Mouse (Mus musculus) liver, adult (tissue): ENCODE data around the gene Wnt3a.

ENCODE experiments used
- GATA4 ChIP-seq: IDR thresholded peaks from 2 replicates; pipeline ENCODE4 v1.6.1; 2014; ENCODE audit warnings: mild to moderate bottlenecking, low read length; ENCODE audit not compliant: insufficient replicate concordance

The Wnt3a gene

DNA sequence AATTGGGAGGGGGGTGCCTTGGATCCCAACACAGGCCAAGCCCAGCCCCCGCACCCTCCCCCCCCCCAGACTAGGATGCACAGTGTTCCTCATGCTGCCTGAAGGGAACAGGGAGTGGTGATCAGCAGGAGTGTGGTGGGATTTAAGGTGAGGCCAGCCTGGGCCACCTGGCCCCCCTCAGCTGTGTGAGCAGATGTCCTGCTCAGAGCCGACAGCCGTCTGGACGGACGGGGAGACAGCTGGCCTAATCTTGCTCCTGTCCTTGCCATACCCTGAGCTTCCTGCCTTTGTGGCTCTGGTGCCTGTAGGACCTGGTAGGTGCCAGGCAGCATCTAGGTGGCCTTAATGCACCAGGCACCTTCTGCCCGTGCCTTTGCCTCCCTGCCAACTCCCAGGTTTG is 21.5 kb upstream of the Wnt3a start:
- TF ChIP-seq GATA4: no peak

DNA sequence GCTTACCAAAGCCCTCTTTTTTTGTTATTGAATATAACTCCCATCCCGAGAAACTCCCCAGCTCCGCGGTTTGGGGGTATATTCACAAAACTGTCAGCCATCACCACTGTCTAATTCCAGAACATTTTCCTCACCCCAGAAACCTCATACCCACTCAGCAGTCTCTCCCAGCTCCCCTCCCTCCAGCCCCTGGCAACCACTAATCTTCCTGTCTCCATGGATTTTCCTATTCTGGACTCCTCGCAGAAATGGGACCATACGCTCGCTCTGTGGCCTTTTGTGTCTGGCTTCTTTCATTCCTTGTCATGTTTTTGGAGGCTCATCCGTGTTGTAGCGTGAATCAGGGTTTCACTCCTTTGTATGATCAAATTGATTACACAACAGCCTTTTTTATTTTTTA is 19.4 kb upstream of the Wnt3a start:
- TF ChIP-seq GATA4: no peak

DNA sequence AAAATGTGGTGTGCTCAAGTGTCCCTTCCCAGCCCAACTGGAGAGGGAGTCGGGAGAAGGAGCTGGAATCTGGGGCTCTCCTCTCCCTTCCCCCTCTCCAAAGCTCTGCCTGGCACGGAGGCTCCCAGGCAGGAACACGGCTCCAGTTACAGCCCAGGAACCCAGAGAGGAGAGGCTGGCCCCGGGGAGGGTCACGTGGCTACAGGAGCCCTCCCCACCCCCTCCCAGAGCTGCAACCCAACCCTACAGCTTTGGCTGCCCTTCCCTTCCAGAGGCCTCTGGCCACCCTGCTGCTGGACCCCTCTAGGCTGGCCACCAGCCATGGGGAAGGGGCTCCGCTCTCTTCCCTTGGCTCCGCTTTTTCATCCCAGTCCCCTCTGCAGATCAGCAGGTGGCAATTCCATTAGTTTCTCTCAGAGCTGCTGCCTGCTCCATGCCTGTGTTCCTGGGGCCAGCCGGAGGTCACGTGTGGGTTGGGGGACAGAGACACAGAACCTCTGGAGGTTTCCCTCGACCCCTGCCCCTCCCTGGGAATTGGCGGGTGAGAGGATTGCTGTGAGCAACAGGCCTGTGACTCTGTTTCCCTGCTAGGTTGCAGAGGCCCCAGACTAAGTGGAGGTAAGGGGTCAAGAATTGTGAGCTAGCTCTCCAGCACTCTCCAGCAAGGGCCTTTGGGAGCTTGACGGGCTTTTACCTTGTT is 18.7 kb upstream of the Wnt3a start:
- no peak for TF ChIP-seq GATA4

DNA sequence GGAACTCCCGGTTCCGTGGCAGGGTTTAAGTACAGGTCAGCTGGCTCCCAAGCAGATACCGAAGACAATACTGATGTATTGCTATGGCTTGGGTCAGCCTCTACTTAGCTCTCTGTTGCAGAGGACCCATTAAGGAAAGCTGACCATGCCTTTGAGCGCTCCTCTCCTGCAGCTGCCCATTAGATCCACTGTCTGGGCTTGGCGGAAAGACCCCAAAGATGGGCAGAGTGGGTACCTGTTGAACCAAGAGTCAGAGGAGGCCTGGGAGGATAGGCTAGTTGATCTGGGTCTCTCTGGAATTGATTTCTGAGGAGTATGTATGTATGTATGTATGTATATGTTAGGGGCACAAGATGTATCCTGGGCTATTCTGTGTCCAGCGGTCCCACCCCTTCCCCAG is 18.1 kb upstream of the Wnt3a start:
- TF ChIP-seq GATA4: no peak

DNA sequence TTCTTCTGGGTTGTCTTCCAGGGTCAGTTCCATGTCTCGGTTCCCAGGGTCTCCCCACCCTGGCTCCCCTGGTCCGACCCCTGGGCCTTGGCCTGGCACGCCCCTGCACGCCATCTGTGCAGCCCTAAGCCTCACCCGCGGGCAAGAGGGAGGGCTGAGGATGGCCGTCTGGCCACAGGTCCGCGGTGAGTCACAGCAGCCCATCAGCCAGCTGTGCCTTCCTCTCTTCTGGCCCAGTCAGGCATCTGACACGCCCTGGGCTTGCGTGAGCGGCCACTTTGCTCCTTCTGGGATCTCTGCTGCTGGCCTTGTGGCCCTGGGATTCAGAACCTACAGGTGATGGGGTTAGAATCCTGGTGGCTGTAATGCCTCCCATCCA is 17.6 kb upstream of the Wnt3a start:
- TF ChIP-seq GATA4: no peak

DNA sequence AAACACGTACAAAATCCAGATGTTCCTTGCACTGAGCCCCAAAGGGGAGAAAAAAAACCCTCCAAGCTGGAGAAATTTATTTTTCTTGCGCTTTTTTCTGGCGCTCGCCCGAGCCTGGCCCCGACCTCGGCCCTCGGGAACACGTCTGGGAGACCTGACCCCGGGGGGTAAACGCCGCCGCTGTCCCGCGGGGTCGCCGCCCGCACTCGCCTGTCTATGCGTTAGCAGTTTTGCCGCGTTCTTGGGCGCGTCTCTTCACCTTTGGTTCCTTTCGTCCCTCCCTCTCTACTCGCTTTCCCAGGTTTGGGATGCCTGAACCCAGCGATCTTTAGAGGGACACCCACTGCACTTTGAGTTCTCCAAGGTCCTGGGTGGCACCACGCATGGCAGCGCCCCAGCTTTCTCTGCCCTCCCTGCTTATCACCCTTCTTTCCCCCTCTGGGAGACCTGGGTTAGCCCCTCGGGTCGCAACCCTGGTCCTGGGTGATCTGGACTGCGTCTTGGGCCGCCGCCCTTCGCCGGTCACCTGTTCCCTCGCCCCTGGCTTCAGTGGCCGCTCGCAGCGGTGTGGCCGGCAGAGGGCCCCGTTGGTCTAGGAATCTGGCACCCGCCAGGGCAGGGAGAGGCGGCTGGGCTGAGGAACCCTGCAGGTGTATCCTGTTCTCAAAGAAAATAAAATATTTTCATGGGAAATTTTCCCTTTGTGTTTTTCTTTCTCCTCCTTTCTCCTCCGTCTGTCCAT is 17.0 kb upstream of the Wnt3a start:
- TF ChIP-seq GATA4: no peak

DNA sequence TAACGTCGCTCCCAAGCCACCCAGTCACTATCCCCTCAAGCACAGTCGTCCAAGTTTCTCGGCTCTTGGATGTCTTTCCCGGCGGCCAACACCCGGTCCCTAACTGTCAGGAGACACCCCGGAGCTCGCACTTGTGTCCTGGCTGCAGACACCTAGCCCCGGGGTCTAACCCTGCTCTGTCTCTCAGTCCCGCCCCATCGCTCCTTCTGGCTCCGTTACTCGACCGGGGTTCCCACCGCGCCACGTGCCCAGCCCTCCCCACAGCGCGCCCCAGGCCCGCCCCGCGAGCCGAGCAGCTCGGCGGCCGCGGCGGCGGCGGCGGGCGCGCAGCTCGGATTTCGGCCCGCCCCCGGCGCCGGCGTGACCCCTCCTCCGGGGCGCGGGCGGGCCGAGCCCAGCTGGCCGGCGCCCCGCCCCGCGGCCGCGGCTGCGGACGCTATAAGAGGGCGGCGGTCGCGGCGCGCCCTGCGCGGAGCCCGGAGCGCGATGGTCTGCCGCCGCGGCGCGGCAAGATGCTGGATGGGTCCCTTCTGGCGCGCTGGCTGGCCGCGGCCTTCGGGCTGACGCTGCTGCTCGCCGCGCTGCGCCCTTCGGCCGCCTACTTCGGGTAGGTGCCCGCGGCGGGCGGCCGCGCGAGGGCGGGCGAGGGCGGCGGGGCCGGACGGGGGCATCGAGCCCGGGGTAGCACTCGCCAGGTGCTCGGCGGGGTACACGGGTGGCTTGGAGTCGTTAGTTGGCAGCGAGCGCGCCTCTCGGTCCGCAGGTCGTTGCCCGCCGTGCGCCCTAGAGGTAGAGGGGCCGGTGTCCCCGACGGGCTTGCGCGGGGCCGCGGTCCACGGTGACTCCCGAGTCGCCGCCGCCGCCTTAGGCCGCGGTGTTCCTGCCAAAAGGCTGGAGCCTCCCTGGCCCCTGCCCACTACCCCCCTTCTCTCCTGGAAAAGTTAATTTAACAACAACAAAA is 16.2 kb upstream of the Wnt3a start, which contains the start of gene Wnt9a:
Gene Wnt9a, plus strand, starts transcription at position 468 of the 961 bp plus-strand sequence.
- TF ChIP-seq GATA4: no peak

DNA sequence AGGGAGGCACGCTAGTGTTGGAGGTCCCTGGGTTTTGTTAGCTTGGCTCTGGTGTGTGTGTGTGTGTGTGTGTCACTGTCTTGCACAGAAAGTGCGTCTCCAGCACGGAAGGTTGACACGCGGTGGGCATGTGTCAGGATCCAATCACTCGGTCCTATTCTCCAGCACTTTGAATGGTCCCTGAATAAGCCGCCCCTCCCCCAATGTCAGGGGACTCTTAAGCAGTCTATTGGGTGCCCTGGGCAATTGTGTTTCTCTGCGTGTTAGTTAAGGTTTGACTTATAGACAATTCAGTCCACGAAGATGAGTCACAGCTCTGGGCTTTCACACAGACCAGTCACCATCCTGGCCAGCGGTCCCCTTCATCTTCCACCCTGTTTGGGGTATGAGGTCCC is 15.3 kb upstream of the Wnt3a start:
- TF ChIP-seq GATA4: no peak

DNA sequence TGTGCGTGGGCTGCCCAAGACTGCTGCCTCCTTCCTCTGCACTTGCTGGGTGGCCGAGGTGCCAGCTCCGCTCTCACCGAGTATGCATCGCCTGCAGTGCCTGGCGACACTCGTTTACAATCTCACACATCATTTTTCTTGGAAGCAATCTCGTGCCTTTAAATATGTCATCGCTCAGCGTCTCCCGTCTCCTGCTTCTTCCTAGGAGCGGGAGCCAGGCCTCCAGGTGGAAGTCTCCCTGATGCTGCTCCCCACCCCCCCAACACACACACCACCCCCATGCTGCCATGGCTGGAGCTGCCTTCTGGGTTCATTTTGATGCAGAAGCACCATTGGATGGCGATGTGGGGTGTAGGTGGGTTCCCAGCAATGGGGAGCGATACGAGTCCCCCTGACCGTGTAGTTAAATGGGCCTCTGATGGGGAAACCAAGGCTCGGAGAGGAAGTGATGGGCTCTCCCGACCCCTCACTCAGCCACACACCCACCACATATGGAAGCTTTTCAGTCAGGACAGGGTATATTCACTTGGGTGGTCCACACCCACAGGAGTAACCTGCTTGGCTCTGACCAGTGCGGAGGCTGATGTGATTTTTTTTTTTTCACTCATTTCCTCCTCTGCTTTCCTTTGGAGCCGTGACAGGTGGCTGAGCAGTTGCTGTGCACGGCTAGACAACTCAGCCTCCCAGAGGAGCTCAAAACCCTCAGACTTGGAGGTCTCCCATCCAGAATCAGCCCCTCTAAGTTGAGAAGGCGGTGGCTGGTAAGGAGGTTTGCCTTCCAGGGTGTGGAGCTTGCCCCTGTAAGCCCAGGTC is 14.7 kb upstream of the Wnt3a start:
- TF ChIP-seq GATA4: no peak

DNA sequence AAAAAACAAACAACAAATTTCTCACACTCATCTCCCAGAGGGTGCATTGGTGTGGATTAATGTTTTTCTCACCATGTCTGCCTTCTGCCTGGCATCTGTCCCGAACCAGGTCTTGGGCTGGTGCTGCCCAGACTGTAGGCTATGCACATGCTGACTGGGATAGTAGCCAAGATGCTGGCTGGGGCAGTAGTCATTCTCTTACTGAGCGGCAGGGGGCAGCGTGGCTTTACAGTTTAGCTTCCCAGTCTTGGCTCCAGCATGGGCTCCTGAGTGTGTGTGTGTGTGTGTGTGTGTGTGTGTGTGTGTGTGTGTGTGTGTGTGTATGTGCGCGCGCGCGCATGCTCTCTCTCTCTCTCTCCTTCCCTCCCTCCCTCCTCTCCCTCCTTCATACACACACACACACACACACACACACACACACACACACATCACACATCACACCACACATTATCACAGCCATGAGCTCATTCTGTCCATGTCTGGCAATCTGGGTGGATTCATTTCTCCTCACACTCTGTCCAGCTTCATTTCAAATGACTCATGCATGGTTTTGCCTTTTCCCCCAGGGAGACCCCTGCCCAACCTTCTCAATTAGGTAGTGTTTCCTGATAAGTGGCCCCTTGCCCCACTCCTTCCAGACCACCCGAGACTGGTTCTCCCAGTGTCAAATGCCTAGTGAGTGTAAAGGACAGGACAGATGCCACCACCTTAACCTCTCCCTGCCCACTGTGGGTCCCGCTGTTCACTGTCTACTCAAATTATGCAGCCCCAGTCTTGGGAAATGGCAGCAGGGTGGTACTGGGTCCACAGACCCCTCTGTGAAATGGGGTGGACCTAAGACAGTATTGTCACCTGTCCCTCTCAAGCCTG is 12.4 kb upstream of the Wnt3a start:
- TF ChIP-seq GATA4: no peak

DNA sequence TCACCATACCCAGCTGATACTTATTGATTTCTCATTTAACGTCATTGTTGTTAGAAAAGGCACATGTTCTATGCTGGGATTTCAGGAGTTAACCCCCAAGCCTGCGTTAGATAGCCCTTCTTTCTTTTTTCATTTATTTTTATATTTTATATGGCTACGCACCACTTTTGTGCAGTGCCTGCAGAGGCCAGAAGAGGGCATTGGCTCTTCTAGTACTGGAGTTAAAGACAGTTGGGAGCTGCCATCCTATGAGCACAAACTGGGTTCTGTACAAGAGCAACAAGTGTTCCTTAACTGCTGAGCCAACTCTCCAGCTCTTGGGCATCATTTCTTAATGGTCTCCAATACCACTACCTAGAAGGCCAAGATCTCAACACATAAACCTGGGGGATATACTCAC is 9.6 kb upstream of the Wnt3a start:
- TF ChIP-seq GATA4: no peak

DNA sequence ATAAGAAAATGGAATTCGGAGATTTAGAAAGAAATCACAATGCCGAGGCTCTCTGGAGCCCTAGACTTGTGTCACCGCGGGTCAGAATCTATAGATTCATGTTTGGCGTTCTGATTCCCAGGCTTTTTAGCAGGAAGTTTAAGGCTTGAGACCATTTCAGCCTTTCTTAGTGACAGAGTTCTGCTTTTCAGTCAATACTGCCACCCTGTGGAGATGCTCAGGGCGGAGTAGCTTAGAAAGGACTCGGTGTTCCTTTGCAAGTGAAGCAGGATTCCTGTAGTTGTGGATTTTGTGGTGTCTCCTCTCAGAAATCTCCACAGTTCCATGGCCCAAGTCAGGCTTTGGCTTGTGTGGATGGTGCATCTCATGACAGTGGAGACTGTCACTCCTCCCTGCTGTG is 7.4 kb upstream of the Wnt3a start:
- no peak for TF ChIP-seq GATA4

DNA sequence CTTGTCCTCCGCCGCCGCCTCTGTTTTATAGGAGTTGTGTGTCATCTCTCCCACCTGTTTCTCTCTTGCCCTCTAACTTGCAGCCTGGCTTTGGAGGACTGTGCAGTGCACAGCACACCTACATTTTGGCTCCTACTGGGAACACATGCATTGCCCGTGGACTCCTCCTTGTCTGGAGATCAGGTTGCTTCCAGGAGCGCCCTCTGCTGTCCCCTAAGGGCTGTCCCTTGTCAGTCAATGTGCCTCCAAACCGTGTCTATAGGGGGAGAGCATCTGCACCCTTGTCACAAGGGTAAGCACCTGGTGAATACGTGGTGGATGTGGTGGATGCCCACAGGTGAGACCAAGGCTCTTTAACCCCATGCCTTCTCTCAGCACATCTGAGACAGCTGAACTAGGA is 3.1 kb upstream of the Wnt3a start:
- TF ChIP-seq GATA4: no peak

DNA sequence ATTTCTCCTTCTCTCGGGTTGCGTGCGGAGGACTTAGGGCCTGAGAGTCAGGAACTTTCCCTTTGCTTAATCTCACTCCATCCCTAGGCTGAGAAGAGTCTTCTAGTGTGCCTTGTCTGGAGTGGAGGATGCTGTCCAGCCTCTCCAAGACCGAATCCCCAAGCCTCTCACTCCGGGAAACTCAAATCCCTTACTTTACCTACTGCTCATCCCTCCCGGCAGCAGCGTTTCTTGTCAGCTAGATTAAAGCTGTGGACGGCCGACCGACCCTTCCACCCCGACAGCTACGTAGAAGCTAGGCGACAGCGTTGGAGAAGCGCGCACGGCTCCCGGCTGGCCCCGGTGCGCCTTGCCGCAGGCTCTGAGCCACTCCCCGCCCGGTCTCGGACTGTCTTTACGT is 846 bp downstream of the Wnt3a start:
- TF ChIP-seq GATA4: no peak
